Mouse (Mus musculus) heart, postnatal 36 days (tissue): ENCODE results near the gene Cxadr. TPM values are rescaled to one million over a fixed set of nuclear protein-coding genes. Genes with fewer than 3 reads are reported as not detected.

Experiments used
- DNase-seq, 2 experiments: peaks; one replicate each; pipeline ENCODE4 v3.0.0; 2021 to 2022
- intact Hi-C: fragments of 180-260 bp; cut with DNase I; formaldehyde crosslinking; loops from one replicate; pipeline ENCODE4 v1.15.1; 2025
- total RNA-seq, 2 experiments: library from RNA; stranded (reverse); gene quantifications; 2 replicates each; pipeline ENCODE4 v1.2.3; 2021

Cxadr gene
- total RNA-seq: 10 to 100 TPM; 50.3 to 50.7 TPM

DNA sequence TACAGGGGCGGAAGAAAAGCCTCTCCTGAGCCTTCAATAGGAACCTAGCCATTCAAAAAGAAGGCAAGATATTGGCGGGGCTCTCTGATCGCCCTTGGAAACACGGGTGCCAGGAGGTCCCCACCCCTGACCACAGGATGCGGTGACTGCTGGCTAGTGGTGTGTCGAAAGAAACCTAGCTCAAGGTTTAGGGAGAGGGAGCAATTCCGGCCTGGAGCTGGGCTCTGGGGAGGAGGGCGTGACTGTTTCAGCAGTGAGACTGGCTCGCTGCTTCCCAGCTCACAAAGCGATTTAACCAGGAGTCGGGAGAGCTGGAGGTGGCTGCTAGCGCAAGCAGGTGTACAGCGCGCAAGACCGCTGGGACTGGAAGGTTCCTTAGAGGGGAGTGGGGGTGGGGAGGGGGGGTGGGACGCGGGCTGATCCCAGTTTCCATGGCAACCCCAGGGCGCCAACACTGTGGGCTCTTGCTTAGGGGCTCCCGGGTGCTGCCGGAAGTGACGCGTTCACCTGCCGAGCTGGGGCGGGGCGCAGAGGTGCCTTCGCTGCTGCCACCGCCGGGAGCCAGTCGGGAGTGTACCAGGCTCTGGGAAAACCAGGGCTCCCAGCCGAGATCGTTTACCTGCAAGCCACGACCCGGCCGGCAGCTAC, at the start of gene Cxadr:
TSS of gene Cxadr (plus strand) at position 307 of the 648 bp plus-strand sequence.
- DNase-seq: peak; percentile 31 to 45
- intact Hi-C loops: loop anchor here (5.0 kb wide), 1 partner anchor 34 kb away; no protein-coding TSS in a partner anchor

- peak; percentile 59 to 71 for DNase-seq
- intact Hi-C loops: no loop called here
Measured at GRCm38 (mm10) chr16:78258989-78259388, 42.3 kb upstream of the Cxadr start.

GRCm38 (mm10) chr16:78260070-78260879, 41.0 kb upstream of the Cxadr start:
- DNase-seq: no peak
- intact Hi-C loops: no loop called here

DNA sequence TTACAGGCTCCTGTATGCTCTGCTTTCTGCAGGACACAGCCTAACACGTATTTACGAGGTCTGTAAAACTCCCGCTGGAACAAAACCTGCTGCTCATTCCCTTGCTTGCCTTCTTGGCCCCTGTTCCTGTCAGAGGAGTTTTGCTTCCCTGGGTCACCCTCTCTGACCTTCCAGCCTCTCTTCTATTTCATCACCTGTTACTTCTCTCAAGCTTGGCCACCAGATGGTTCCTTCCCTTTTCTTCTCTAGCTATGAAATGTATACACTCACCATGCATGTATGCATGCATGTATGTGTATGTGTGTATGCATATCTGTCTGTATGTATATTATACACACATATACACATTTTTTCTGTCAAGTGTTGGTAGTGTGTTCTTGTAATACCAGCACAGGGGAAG, 39.8 kb upstream of the Cxadr start:
- DNase-seq: no peak
- intact Hi-C loops: no loop called here

GRCm38 (mm10) chr16:78264442-78265150, 36.7 kb upstream of the Cxadr start:
- DNase-seq: no peak
- intact Hi-C loops: loop anchor here (5.0 kb wide), 1 partner anchor 38 kb away; the partner anchor contains the start of gene Cxadr

GRCm38 (mm10) chr16:78265151-78265590, 36.1 kb upstream of the Cxadr start:
- intact Hi-C loops: loop anchor here (5.0 kb wide), 1 partner anchor 37 kb away; the partner anchor contains the start of gene Cxadr
- peak; percentile 43 to 53 for DNase-seq

- intact Hi-C loops: loop anchor here (5.0 kb wide), 1 partner anchor 36 kb away; the partner anchor contains the start of gene Cxadr
Measured at GRCm38 (mm10) chr16:78265826-78266225, 35.5 kb upstream of the Cxadr start.

DNA sequence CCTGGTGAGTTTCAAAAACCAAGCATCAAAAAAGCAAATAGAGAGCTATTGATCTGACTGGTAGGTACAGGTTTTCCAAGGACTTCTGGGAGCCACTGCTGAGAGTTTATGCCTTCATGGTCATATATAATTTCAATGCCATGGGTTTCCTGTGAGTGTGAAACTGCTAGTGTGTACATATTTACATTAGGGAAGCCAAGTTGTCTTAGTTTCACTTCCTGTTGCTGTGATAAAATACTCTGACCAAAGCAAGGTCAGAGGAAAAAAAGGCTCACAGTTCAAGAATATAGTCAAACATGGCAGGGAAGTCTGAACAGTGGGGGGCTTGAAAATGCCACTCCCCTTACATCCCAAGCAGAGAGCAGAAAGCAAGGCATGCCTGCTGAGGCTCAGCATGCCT, 33.8 kb upstream of the Cxadr start:
- intact Hi-C loops: loop anchor here (5.0 kb wide), 1 partner anchor 35 kb away; the partner anchor contains the start of gene Cxadr
- no peak for DNase-seq

More at GRCm38 (mm10) chr16:78265826-78266225, 35.5 kb upstream of the Cxadr start:
- no peak for DNase-seq

DNA sequence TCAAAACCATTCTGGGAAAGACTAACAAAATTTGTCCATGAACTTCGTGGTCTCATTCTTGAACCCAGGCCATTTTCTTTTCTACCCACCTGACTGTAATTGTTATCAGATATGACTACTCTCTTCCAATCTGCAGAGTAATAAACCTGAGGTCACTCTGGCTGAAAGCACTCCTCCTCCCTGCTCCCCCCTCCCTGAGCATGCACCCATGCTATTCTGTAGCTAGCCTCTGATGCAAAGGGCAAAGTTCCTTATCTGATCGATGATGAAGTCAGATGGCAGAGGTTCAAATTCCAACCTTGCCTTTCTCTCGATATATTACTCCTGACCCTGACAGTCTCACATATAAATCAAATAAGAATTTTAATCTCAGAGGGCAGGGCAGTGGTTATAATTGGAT, 33.1 kb upstream of the Cxadr start:
- DNase-seq: no peak
- intact Hi-C loops: loop anchor here (5.0 kb wide), 1 partner anchor 34 kb away; the partner anchor contains the start of gene Cxadr

DNA sequence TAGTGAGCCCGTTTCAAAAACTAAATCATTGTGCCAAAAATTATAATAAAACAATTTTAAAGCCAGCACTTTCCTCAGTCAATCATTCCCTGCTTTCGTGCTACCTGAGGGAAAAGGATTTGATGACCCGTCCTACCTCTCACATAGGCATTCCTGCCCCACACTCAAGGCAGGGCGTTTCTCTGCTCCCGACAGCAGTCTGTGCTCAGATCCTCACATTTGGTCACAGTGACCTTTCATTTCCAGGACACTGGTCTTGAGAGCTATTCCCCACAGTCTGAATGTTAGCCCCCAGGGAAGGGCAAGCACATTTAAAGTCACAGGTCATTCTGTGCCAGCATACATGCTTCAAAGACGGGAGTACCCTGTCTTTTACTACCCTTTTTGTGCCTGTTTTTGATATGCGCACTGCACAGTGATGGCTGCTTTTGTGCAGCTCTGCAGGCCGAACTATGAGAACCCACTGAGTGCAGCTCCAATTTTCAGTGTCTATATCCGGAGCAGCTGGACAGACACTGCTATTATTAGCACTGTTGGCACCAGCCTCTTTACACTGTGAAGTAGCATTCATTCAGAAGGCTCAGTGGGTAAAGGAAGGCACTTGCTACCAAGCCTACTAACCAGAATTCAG, 26.3 kb upstream of the Cxadr start:
- intact Hi-C loops: no loop called here
- DNase-seq: peak in 1 of 2 experiments; percentile 31

DNA sequence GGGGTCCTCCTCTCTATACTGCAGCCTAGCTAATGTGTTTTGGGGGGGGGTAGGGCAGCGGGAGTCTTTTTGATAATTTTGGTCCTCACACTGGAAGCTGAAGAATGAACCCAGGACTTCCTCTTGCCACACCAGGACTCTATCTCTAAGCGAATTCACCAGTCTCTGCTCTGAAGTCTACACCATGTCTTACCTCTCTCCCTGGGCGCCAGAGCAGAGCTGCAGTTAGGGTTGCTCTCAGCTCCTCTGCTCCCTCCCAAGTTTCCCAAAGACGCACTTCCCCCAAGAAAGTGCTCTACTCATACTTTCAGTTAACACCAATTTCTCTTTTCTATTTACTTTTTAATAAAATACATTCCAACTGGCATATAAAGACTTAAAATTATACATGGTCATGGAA, 23.7 kb upstream of the Cxadr start:
- intact Hi-C loops: no loop called here
- no peak for DNase-seq

- no peak for DNase-seq
- intact Hi-C loops: no loop called here
Measured at GRCm38 (mm10) chr16:78280093-78280881, 21.0 kb upstream of the Cxadr start.

- intact Hi-C loops: no loop called here
- DNase-seq: no peak
Measured at GRCm38 (mm10) chr16:78283231-78283630, 18.1 kb upstream of the Cxadr start.

GRCm38 (mm10) chr16:78294051-78294450, 7.2 kb upstream of the Cxadr start:
- no peak for DNase-seq
- intact Hi-C loops: no loop called here

DNA sequence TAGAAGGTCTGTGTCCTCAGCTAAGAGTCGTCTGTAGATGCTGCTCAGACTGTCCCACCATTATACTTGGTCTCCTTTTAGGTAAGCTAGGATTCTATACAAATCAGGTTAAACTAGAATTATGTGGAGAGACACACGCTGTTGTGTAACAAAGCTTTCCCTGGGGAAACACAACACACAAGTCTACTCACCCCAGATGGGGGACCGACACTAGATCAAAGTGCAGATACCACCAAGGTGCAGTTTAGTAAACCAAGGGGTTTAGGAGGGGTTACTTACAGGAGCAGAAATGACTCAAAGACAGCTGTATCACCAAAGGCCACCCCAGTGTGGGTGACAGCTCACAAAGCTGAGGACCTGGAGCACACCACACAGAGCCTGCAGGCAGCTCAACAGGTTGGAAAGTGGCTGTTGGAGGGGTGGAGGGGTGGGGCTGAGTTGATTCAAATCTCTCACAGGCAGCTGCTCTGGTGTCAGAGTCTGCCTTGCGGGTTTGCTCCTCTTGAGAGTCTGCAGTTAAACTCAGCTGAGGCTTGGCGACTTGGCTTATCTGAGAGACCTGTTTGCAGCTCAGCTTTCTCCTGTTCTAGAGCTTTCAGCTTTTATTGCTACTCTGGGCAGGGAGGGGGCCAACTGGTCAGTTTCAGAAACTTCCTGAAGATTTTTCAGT, 6.5 kb upstream of the Cxadr start:
- intact Hi-C loops: no loop called here
- DNase-seq: no peak

GRCm38 (mm10) chr16:78295601-78296000, 5.7 kb upstream of the Cxadr start:
- no peak for DNase-seq
- intact Hi-C loops: no loop called here

DNA sequence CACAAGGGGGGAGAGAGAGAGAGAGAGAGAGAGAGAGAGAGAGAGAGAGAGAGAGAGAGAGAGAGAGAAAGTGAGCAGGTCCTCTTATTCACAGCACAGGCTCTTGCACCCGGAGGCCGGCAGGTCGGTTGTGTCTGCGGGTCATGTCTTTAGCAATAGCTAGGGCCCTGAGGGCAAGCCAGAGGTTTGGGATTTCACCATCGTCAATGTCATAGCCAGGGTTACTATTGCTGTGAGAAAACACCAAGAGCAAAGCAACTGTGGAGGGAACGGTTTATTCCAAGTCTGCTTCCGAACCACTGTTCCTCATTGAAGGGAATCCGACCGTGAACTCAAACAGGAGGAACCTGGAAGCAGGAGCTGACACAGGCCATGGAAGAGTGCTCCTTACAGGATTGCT, 5.2 kb upstream of the Cxadr start:
- DNase-seq: no peak
- intact Hi-C loops: no loop called here

DNA sequence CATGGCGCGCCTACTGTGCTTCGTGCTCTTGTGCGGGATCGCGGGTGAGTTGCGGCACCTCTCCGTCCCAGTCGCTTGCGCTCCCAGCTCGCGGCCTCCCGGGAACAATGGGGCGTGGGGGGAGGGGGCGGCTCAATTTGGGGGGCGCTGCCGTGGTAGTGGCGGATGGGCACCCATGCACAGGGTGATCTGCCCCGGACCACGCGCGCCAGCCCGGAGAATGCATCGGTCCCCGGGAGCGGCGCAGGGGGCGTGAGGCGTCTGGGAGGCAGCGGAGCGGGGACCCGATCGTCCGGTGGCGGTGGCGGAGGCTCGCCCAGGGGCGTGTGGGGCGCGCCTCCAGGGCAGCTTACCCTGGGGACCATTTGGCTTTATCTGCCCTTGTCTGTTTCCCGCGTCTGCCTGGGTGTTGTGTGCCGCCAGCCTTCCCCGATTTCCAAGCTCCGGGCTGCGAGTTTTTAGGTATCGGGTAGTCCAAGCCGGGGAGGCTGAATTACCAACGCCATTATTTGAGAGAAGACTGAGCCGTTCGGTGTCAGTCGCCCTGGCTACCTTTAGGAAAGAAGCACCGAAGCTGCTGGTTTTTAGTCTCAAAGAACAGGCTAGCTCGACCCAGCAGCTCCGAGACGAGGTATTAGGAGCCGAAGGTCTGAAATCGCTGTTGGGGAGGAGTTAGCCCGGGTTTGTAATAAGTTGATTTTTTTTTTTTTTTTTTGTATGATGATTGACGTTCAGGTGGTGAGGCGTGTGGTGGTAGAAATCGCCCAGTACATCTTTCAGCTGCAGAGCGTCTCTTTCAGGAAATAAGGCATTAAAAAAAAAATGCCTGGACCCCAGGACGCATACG, 765 bp downstream of the Cxadr start:
- DNase-seq: peak in 1 of 2 experiments; percentile 53
- intact Hi-C loops: loop anchor here (5.0 kb wide), 1 partner anchor 35 kb away; no protein-coding TSS in a partner anchor
